Mouse (Mus musculus): ENCODE data around the gene Adgrg7.

DNA sequence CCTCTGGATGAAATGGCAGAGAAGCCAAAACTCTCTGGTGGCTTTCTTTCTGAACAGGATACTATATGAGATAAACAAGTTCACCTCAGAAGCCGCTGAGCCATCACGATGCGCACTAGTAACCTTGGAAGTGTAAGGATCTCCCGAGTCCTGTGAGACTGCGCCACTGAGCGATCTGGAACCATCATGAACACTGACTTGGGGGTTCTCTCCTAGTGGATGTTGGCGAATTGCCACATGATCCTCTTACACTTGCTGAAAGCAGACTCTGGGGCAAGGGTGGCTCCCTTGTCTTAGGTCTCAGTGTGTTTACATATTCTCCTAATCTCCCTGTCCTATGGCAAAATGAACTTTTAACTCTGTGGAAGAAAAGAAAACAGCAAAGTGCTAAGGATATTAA is 5.3 kb upstream of the Adgrg7 start:
- no peak for TF ChIP-seq CTCF (IDR thresholded peaks at IDR 0.05; ENCODE audit: low read depth, low read length)
- TF ChIP-seq POLR2AphosphoS5 (IDR thresholded peaks at IDR 0.05; ENCODE audit: insufficient replicate concordance, low read depth, low read length) = no peak
- TF ChIP-seq GATA1 (IDR thresholded peaks at IDR 0.05; ENCODE audit: borderline replicate concordance, low read length) = no peak
- TF ChIP-seq TAL1 (conservative IDR thresholded peaks at IDR 0.05; ENCODE audit: low read depth, low read length) = no peak

Data from G1E (cell line).